Mouse (Mus musculus) spleen, adult 12 weeks (tissue): ENCODE measurements around the gene Arhgap17.

Source experiments
- DNase-seq: peaks from one replicate; pipeline ENCODE4 v3.0.0; 2022; ENCODE audit warnings: low spot score

The Arhgap17 gene

DNA sequence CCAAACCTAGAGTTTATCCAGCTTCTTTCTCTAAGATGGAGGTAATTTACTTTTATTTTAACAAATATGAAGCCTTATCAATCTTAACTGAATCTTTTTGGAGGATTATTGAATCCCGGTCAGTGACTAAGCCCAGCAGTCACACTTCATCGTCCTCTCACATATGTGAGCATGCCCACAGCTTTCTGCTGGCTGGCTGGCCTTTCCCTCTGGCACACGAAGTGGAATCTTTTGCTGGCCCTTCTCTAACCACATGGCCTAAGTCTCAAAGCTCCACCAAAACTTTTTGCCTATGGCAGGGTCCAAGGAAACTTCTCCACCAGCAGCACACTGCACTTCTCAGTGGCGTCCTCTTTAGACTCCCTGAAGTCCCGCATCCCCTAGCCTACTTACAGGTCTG lies 27.8 kb downstream of the Arhgap17 start:
- no peak for DNase-seq

- no peak for DNase-seq
Measured at GRCm38 (mm10) chr7:123338351-123338750, 31.4 kb downstream of the Arhgap17 start.

GRCm38 (mm10) chr7:123336322-123336721 lies 33.4 kb downstream of the Arhgap17 start:
- DNase-seq, result no peak

GRCm38 (mm10) chr7:123330506-123330905 lies 39.2 kb downstream of the Arhgap17 start:
- peak; percentile 21 for DNase-seq

DNA sequence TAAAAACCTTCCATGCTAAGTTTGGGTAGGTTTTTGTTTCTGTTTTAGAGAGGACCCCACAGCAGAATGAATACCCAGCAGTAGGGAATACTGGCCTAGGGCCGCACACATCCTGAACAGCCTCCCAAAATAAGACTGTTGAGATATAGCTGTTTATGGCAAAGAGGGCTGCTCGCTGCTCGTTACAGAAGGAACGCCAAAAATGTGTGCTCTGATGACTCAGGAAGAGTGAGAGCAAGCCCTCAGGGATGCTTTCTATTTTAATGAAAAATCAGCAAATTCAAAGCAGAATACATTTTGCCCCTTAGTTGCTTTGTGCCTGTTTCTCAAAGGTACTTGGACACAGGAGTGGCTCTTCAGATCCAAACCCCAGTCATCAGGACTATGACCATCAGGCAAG lies 41.8 kb downstream of the Arhgap17 start:
- no peak for DNase-seq

DNA sequence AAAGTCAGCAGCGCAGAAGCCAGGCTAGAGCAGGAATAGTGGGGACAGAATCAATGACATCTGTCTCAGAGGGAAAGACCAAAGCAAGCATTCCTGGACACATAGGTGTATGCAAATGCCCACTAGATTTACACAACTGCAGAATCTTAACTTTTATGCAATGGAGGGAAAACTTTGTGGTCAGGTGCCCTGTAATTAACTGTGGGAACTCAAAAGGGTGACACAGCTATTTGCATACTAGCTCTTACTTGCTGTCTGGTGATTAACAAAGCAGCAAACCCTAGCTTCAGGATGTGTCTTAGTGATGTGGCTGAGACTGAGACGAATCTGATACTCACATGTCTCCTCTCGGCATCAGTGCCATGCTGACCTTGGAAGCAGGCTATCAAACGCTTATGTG lies 42.8 kb downstream of the Arhgap17 start:
- DNase-seq, result no peak

GRCm38 (mm10) chr7:123326062-123326461 lies 43.7 kb downstream of the Arhgap17 start:
- no peak for DNase-seq

GRCm38 (mm10) chr7:123324105-123324504 lies 45.6 kb downstream of the Arhgap17 start:
- no peak for DNase-seq

- DNase-seq, result no peak
Measured at GRCm38 (mm10) chr7:123323388-123323787, 46.3 kb downstream of the Arhgap17 start.

GRCm38 (mm10) chr7:123322452-123323121 lies 47.1 kb downstream of the Arhgap17 start:
- DNase-seq, result peak; percentile 3

DNA sequence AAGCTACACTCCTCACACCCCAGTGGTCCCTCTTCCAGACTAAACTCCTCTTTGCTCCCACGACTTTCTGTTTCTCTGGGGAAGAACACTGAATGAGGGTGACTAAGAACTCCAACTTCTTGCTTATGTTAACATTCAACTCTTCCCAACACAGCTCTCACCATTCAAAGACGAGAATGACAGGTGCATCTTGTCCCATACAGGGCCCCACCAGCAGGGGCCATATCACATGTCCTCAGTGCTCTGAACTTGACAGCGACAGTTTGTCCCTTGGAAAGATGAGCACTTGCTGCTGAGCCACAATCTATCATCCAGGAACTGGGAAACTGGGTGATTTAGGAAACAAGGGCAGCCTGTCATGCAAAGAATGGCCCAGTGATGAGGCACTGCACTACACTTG lies 57.0 kb downstream of the Arhgap17 start:
- no peak for DNase-seq

DNA sequence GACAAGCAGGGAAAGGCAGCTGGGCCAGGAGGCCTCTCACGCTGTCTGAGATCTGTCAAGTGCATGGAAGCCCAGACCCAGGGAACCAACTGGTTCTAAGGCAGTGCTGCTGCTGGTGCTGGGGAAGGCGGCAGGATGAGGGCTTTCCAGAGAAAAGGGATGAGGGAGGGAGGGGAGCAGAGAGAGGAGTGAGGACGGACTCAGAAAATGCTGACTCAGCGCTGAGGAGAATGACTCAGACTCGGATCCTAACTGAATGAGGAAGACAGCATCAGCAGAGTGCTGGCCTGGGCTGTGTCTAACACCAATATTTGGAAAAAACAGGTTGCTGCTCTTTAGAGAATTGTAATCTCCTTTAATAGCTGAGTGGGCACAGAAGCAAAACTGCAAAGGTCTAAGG lies 57.9 kb downstream of the Arhgap17 start:
- no peak for DNase-seq

DNA sequence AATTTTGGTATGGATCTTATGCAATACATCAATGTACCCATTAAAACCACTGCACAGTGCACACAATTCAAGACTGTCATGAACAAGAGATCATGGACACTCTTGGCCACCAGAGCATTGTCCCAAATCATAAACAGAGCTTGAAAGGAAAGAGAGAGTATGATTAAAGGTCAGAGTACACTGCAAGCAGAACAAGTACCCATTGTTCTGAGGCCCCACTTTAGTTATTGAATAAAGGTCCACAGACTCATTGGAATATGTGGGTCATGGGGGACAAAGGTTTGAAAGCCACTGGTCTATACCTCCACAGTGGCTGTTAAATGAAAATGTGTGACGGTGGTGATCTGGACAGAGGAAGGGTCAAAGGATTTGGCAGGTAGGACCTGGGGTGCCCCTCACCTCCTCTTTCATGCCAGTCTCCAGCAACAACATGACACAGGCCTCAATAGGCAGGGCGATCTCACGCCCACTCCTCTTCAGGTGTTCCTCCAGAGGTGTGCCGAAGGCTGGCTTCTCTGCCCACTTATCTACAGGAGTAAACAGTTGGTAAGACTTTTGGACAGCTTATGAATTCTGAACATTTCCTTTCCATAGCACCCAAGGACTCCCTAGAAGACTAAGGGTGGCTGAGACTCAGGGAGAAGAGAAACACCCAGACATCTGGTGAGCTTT lies 61.7 kb downstream of the Arhgap17 start:
- no peak for DNase-seq

- no peak for DNase-seq
Measured at GRCm38 (mm10) chr7:123307236-123307635, 62.5 kb downstream of the Arhgap17 start.

- DNase-seq, result no peak
Measured at GRCm38 (mm10) chr7:123305397-123305796, 64.3 kb downstream of the Arhgap17 start.

DNA sequence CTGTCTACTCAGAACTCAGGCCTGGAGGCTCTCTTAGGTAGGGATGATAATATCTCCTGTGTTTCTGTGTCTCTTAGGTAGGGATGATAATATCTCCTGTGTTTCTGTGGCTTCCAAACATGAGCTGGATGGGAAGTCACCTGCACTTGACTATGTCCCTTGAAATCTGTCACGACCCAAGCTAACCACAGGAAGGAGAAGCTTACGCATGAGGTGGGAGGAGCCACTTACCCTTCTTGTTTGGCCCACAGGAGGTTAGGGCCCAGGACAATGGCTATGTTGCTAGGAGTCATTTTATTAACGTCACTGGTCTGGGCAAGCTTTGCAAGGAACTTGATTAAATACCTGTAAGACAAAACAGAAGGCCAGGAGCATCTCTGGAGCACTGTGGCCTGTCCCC lies 69.5 kb downstream of the Arhgap17 start:
- DNase-seq, result no peak

GRCm38 (mm10) chr7:123298225-123298624 lies 71.5 kb downstream of the Arhgap17 start:
- DNase-seq, result no peak

DNA sequence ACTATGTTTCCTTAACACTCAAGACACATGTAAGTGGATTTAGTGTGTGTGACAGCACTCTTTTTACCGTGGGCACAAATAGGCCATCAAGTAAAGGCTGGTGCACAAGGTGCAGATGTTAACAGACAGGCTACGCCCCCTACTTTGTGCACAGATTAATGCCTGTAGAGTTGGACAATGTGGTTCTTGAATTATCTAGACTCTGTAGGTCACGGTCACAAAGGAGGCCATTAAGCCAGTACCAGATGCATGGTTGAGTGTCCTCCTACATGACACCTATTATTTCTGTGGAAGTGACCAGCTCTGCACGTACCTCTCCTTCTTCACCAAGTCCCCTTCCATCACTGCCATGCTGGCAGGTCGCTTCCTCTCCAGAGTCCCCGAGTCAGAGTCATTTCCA lies 73.6 kb downstream of the Arhgap17 start:
- no peak for DNase-seq

GRCm38 (mm10) chr7:123295423-123295822 lies 74.3 kb downstream of the Arhgap17 start:
- no peak for DNase-seq

- no peak for DNase-seq
Measured at GRCm38 (mm10) chr7:123293898-123294297, 75.8 kb downstream of the Arhgap17 start.

DNA sequence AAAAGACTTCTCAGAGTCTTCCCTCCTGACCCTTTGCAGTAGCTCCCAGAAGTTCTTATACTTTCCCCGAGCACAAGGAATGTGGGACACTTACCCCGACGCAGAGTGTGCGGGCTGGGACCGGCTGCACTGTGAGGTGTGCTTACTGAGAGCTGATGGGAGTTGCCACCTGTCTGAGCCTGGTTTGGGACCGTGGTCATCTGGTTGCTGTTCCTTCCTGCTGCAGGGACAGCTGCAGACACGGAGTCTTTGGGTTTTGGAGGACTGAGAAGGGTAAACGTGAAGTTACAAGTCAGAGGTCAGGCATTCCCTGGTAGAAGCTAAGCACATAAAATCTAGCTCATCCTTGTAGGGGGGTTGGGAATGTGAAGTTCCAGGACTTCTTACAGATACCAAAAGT lies 77.8 kb downstream of the Arhgap17 start:
- no peak for DNase-seq

DNA sequence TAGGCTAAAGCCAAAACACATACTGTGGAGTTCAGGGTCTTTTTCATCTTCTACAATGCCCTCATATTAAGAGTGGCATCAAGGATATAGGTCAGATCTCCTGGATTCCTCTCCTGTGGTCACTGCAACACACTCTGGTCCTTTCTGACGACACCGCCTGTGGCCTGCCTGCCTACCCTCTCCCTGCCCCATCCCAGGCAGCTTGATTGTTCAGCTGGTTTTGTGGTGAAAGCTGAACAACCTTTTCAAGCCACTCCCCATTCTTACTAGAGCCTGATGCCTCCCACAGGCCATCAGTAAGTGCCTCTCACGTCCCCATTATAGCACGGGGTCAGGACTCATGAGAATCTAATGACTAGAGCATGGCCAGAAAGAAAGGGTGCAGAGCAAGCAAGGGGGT lies 80.5 kb downstream of the Arhgap17 start:
- no peak for DNase-seq

- no peak for DNase-seq
Measured at GRCm38 (mm10) chr7:123287903-123288302, 81.8 kb downstream of the Arhgap17 start.

DNA sequence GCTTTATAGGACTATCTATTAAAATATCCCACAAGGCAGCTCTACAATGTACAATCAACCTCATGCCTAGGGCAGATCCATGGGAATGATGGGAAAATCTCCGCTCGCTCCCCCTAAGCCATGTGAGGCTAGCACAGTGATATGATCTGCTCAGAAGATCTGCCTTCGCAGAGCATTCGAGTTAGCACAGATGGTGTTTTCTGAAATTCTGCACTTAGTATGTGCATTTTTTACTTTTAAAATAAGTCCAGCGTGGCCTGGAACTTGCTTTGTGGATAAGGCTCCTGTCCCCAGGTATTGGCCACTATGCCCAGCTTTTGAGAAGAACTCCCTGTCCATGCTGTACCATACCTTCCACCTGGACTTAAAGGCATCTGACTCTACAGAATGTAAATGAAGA lies 83.8 kb downstream of the Arhgap17 start:
- DNase-seq, result no peak
